Mouse (Mus musculus) heart, postnatal 0 days (tissue): ENCODE results near the gene Srrt.

ENCODE experiments used
- CTCF ChIP-seq: IDR thresholded peaks from 2 replicates; pipeline ENCODE4 v1.5.1; 2016; ENCODE audit warnings: antibody characterized with exemption, control low read depth, low read depth
- EP300 ChIP-seq: IDR thresholded peaks from 2 replicates; pipeline ENCODE4 v1.6.1; 2016; ENCODE audit warnings: antibody characterized with exemption, low read depth

DNA sequence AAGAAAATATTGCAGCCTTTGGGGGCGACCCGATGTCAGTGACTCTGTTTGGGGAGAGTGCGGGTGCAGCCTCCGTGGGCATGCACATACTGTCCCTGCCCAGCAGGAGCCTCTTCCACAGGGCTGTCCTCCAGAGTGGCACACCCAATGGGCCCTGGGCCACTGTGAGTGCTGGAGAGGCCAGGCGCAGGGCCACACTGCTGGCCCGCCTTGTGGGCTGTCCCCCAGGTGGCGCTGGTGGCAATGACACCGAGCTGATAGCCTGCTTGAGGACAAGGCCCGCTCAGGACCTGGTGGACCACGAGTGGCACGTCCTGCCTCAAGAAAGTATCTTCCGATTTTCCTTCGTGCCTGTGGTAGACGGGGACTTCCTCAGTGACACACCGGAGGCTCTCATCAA lies 16.8 kb downstream of the Srrt start:
- TF ChIP-seq CTCF (peak; percentile 59), EP300 (no peak)
